Mouse (Mus musculus) lung, postnatal 36 days (tissue): ENCODE measurements around the gene Zgrf1.

Experiments used
- DNase-seq: peaks from one replicate; pipeline ENCODE4 v3.0.0; 2022; ENCODE audit warnings: mixed read lengths

The Zgrf1 gene

DNA sequence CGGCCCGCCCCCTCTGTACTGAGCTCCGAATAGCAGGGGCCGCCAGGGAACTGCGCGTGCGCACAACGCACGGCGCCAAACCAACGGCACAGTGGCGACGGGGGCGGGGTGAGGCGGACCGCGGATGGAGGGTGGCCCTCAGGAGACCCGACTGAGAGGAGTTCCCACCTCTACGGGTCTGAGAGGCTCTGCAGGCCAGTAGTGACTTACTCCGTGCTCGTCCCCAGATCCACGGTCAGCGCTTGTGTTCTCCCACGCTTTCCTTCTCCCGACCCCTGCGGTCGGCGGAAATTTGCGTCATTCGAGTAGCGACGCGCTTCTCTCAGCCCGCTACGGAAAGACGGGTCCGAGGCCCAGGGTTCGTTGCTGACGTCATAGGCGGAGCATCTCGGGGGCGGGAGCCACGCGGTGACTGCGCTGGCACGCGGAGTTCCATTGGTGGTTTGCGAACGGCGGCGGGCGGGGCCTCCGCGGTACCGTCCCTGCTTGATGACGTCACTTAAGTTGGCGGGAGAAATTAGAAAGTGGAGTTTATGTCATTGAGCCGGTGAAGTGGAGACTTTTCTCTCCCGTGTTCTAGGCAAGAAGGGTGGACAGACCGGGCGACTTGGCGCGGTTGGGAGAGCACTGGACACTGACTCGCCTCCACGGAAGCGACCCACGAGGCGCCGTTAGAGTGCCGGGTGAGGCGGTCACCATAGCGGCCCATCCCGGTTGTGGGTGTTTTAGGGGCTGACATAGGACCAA lies at the start of gene Zgrf1, which contains the start of gene Larp7:
TSS of gene Zgrf1 (plus strand) at position 517 of the 747 bp plus-strand sequence.
TSS of gene Larp7 (minus strand) at position 377 of the 747 bp plus-strand sequence.
- peak; percentile 99 for DNase-seq

DNA sequence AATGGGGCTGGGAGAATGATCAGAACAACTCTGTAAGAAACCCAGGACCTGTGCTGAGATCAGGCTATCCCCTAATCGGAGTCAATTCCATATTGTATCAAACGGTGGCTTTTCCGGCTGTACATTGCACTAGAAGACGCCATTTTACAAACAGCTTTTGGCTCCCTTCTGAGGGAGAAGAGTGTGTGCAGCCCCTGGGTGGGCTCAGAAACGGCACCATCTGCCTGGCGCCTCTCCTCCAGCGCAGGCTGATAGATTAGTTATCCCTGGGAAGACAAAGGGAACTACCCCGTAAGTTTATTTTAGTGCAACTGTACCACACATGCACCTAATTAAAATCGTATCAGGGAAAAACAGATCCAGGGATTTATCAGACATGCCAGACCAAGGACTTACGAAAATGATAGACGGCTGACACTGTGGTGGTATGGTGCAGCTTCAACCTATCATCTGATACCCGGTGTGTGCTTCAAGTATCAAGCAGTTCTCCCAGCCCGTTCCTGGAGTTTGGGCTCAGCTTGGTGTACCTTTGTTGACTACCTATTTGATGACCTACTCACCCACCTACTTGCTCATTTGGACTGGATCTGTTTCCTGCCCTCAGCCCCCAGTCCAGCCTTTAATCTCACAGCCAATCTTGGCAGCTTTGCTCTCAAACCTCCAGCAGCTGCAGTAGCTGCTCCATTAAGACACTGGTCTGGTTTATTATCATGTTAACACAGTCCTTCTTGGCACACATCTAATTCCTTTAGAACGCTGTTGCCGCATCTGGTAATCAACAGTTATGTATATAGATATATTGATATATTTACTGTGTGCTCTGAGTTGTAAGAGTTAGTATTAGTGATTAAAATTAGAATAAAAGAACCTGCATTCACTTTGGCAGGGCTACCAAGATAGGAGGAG lies 45.2 kb upstream of the Zgrf1 start:
- DNase-seq = no peak

DNA sequence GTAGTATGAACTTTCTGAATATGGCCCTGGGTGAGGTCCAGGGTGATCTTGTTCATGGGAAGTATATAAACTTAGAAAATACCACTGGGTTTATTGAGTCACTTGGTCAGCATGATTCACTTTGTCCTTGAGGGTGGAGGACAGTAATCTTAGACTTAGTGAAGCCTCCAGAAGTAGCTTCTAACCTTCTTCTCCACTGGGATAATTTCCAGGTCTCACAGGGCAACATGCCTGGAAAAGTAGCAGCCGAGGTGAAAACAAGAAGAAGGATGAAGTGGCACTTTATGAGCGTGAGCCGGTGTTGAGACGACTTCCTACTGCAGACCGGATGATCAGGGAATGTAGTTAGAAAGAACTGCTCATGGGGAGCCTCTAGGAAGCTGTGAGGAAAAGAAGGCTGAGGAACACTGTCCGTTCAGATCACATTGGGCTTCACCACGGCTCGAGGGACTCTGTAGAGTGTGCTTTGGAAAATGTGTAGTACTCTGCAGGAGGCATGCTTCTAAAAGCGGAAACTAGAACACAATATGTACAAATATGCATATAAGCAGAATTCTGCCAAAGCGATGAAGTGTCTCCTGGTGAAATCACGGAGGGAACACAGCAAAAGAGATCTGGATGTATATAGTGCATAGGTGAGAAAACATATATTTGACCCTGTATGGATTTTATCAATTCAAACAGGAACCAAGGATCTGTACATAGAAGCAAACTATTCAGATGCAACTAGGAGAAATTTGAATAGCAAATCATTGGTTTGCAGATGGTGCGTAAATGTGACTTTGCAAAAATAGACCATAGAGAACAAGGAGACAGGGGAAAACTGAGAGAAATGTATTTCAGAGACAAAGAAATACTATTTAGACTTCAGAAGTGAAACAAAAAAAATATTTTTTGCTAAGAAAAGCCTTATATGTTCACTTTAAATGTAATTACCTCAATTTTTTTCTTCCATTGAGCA lies 41.2 kb upstream of the Zgrf1 start:
- DNase-seq = no peak

DNA sequence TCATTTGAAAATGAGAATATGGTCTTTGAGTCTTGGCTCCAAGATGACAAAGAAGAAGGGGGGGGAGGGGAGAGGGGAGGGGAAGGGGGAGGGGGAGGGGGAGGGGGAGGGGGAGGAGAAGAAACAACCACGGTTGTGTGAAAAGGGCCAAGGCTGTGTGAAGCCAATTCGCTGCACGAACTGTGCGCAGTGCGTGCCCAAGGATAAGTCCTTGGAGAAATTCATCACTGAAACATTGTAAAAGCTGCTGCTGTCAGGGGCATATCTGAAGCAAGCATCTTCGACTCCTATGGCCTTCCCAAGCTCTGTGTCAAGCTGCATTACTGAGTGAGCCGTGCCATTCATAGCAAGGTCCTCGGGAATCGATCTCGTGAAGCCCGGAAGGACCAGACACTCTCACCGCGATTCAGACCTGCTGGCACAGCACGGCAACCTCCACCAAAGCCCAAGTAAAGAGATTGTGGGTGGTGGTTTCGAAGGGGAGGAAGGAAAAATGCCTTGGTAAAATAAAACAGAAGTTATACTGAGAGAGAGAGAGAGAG lies 40.4 kb upstream of the Zgrf1 start:
- DNase-seq = no peak

DNA sequence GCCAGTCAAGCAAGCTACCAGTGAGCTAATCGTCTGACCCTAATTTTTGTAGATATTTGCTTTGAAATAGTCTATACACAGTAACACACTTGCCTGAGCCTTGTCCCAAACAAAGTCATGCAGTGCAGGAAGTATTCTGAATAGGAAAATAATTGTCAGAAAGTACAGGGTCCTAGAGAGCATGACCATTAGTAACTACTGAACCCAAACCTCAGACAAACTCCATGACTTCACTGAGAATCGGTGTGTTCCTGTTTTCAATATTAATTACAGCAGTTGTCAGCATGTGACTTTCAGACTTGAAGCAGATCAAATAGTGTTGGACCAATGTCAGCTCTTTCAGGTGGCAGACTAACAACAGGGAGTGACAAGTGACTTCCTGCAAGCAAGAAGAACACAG lies 39.6 kb upstream of the Zgrf1 start:
- no peak for DNase-seq

GRCm38 (mm10) chr3:127515251-127515650 lies 38.0 kb upstream of the Zgrf1 start:
- no peak for DNase-seq

DNA sequence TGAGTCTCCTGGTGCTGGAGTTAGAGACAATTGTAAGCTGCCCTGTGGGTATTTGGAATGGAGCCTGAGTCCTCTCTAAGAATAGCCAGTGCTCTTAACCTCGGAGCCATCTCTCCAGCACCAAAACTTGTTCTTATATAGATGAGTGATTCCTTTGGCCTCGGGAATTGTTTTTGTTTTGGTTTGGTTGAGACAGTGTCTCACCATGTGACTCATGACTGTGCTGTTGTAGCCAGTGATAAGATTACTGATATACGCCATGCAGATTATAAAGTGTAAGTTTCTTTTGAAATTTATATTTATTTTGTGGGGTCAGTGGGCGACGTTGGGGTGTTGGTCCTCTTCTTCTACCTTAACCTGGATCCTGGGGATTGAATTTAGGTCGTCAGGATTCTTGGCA lies 33.0 kb upstream of the Zgrf1 start:
- DNase-seq = no peak

DNA sequence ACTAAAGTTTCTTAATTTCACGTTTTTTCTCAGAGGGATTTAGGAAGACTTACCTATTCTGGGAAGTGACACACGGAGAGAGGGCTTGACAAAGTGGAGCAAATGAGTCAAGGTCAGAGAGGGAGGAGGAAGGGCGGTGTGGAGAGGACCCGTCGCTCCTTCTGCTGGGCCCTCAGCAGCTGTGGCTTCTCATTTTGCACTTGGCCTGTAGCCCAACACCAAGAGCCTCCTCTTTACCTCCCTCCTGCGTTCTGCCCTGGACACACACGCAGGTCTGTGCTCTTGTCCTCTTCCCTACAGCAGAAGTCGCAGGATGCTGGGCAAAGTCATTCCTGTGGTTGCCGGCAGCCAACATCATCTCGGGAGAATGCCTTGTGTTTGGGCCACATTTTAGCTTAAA lies 32.1 kb upstream of the Zgrf1 start:
- no peak for DNase-seq

DNA sequence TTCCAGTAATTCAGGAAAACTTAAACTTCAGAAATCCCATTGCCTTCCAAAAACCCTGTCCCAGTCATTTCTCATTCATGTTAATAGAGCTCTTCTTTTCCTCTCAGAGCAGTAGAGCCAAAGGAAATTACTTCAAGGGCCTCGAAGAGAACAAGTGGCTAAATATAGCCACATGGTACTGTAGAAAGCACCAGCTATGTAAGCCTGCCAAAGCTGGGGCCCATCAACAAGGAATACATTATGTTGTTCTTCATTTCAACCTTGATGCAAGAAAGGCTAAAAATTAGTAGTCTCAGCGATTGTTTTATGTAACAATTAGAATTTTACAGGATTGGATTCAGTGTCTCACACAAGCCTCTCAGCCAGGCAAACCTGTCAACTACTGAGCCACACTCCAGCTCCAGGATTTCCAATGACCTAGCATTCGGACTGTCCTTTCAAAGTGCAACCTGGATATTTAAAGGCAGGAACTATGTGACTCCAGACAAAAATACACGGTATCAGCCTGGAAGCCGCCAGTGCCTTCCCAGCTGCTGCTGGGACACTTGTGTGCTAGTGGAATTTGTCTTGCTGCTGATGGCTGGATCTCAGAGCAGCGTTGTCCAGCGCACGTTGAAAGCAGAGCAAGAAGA lies 28.0 kb upstream of the Zgrf1 start:
- no peak for DNase-seq

DNA sequence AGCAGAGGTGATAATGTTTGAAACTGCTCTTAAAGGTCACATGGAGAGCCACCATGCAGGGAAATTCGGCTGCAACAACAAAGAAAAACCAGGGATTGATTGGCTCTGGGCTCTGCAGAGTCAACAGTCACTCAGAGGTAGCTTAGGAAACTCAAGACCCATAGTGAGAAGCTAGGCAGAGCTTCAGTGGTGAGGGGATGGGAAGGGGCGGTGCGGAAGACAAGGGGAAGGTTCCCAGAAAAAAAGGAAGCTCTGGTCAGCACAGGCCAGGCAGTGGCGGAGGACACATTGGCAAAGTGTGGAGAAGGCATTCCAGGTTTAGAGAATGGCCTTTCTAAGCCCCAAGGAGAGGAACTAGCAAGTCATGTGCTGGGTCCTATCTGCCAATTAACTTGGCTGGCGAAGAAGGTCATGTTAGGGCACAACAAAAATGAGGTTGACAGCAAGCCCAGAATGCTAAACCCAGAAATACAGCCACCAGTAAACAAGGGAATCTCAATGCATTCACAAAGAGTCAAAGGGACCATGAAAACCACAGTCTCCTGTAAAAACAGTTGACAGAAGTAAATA lies 25.7 kb upstream of the Zgrf1 start:
- DNase-seq = peak; percentile 2

- DNase-seq = no peak
Measured at GRCm38 (mm10) chr3:127529210-127529609, 24.1 kb upstream of the Zgrf1 start.

DNA sequence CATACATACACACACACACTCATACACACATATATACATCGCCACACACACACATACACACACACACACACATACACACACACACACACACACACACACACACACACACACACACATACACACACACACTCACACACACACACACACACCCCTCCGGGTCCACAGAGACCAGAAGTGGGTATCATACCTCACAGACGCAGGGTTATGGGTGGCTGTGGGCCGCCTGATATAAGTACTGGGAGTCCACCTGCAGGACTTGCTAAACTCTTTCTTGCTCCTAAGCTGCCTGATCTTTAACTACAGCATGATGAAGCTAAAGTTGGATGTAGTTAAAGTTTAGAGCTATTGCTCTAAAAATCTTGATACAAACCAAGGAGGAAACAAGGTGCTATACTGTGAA lies 23.5 kb upstream of the Zgrf1 start:
- no peak for DNase-seq

GRCm38 (mm10) chr3:127530293-127530692 lies 23.0 kb upstream of the Zgrf1 start:
- DNase-seq = no peak

DNA sequence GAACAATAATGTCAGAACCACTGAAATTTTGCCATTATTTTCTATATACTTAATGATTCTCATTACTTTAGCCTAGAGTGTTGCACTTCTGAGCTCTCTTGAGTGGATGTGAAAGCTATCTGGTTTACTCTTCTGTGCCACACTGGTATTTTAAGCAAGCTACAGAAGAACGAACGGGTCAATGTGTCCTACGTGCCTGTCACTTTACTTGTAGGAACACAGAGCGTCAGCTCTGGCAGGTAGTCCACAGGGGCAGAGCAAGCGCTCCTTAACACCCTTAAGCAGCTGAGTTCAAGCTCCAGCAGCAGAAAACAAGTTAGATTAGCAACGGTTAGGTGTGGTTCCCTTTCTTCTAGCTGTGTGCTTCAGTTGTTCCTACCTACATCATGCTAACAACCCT lies 14.1 kb upstream of the Zgrf1 start:
- DNase-seq = no peak

GRCm38 (mm10) chr3:127543976-127544375 lies 9.3 kb upstream of the Zgrf1 start:
- DNase-seq = no peak

- DNase-seq = no peak
Measured at GRCm38 (mm10) chr3:127544610-127545121, 8.6 kb upstream of the Zgrf1 start.

GRCm38 (mm10) chr3:127547882-127548281 lies 5.4 kb upstream of the Zgrf1 start:
- DNase-seq = peak; percentile 22

GRCm38 (mm10) chr3:127552434-127552972 lies 786 bp upstream of the Zgrf1 start:
- DNase-seq = peak; percentile 14

DNA sequence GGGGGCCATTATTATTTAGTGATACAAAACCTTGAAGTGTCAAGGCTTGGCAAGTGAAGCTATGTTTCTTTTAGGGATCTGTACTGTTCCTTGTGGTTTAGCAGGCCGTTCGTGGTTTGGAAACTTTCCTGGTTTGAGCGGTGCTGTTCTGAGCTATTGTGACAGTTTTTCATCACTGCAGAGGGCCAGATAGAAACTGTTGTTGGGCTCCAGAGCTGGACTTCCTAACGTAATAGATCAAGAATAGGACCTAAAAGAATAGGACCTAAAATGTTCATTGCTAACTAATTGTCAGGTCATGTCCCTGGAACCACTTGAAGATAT lies 393 bp downstream of the Zgrf1 start:
- DNase-seq = no peak

DNA sequence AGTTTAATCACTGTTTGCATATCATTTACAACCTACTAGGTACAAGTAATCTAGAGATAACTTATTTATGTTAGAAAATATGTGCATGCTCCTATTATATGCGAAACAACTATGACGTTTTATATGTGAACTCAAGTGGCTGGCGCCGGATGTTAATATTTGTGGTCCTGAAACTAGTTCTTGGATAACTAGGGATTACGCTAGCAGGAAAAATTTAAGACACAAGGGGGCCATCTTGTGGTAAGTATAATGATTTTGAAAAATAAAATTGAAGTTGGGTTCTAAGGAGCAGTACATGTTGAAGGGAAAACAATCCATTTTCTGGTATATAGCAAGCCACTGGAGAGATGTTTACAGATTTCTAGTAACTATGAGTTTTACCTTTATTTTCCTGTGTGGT lies 1.4 kb downstream of the Zgrf1 start:
- no peak for DNase-seq

DNA sequence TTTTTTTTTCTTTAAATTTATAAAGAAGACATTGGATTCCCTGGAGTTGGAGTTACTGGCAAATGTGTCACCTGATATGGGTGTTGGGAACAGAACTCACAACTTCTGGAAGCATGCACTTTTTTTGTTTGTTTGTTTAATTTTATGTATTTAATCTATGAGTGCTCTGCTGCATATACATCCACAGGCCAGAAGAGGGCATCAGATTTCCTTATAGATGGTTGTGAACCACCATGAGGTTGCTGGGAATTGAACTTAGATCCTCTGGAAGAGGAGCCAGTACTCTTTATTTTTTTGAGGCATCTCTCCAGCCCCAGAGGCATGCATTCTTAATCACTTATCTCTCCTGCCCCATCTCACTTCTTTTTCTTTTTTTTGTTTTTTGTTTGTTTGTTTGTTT lies 4.9 kb downstream of the Zgrf1 start:
- no peak for DNase-seq
